Mouse (Mus musculus): ENCODE measurements around the gene Exosc8. TPM values are rescaled to one million over a fixed set of nuclear protein-coding genes. Genes with fewer than 3 reads are reported as not detected.

The Exosc8 gene
- total RNA-seq, 2 experiments from 2014 or later: 10.8 to 14.1 TPM

DNA sequence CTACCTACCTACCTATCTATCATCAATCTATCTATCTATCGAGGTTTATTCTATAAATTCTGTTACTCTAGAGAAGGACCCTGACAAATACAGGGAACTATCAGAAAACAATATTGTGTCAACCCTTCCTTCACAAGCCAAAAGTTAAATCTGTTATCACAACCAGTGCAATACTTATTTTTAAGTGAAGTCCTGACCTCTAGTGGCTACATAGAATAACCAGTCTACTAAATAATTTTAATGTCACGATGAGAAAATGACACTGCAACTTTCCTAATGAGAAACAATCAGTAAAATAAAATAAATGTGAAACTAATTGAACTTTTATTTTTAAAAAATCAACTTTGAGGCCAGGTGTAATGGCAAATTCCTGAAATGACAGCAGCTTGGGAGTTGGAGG, 46.1 kb downstream of the Exosc8 start:
- intact Hi-C loops (cut with DNase I): loop anchor here (2.0 to 10.0 kb wide), 2 partner anchors 336 to 954 kb away; no protein-coding TSS in a partner anchor
- Histone ChIP-seq H3K4me3 (no peak overlapping the region), H3K27ac (no peak overlapping the region)
- TF ChIP-seq CTCF (IDR thresholded peaks at IDR 0.05): peak; percentile 61
- DNase-seq: no peak

DNA sequence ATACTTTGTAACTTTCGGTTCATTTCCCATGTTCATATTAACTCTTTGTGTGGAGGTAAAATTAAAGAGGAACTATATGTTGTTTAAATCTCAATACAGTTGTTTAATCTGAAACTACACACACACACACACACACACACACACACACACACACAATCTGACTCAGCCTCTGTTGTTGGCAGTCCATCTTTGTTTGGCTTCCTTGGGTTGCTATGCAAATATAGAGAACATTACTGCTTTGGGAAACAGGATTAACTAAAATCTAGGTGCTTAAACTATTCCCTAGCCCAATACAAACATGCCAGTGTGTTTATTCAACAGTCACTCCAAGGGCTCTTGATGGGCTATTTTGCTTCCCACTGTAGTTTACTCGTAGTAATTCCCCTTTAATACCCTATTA, 47.9 kb downstream of the Exosc8 start:
- H3K27ac ChIP-seq: no peak overlapping the region
- TF ChIP-seq CTCF (IDR thresholded peaks at IDR 0.05): no peak
- intact Hi-C loops (cut with DNase I): loop anchor here (10.0 kb wide), 1 partner anchor 952 kb away; no protein-coding TSS in a partner anchor
- no peak for DNase-seq
- H3K4me3 ChIP-seq: no peak overlapping the region

DNA sequence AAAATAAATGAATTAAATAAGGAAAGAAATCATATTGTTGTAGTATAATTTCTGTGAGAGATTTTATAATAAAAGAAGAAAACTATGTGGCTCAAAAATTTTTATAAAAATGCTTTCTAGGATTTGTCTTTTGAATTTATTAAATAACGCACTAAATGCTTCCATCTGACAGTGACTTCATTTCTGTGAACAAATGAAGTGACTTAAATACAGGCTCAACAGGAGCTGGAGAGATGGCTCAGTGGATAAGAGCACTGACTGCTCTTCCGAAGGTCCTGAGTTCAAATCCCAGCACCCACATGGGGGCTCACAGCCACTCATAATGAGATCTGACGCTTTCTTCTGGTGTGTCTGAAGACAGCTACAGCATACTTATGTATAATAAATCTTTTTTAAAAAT, 50.0 kb downstream of the Exosc8 start:
- no peak for TF ChIP-seq CTCF (IDR thresholded peaks at IDR 0.05)
- Histone ChIP-seq H3K27ac (no peak overlapping the region), H3K4me3 (no peak overlapping the region)
- DNase-seq: no peak
- intact Hi-C loops (cut with DNase I): loop anchor here (10.0 kb wide), 1 partner anchor 950 kb away; no protein-coding TSS in a partner anchor

DNA sequence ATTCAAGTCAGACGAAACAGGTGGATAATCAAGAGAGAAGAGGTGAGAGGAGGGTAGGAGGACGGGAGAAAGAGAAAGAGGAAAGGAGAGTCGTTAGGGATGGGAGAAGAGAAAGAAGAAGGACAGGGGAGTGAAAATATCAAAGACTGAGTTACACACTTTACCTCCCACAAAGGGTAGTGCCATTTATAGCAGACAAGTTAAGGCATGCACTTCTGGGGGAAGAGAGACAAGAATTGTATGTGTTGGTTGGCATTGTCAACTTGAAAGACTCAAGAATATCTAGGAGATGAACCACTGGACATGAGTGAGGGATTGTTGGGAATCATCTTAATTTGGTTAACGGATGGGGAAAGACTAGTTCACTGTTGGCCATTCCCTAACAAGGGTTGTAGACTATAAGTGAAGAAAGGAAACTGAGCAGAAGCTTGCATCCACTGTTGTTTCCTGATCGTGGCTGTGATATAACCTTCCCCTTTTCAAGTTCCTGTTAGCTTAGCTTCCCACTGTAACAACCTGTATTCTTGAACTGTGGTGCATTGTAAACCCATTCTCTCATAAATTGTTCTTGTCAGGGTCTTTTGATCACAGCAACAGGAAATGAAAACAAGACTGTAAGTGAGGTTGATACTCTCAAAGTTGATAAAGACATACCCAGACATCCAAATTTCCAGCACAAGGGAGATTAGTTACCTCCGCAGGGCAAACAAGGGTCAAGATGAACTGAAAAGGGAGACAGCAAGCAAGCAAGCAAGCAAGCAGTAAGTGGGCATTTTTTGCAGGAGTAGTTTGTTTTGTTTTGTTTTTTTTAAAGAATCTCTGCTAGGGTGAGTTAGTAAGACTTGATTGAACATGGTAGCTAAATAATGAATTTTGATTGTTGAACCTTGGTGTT, 53.6 kb downstream of the Exosc8 start:
- TF ChIP-seq CTCF (IDR thresholded peaks at IDR 0.05): no peak
- no peak for DNase-seq
- H3K4me3 ChIP-seq: no peak overlapping the region
- no peak overlapping the region for H3K27ac ChIP-seq
- intact Hi-C loops (cut with DNase I): loop anchor here (10.0 kb wide), 1 partner anchor 947 kb away; no protein-coding TSS in a partner anchor

Other genes with a start within 250 kb of the Exosc8 start
- gene Supt20, start 42.6 kb downstream of the Exosc8 start, total RNA-seq (2021): 10 to 100 TPM in 1 of 2 experiments, 1 to 10 TPM in 1; 9.5 to 13.3 TPM
- gene Gm21958, start 21.0 kb downstream of the Exosc8 start, total RNA-seq (2021): not detected
- 1 to 10 TPM; 7.4 TPM for gene Alg5, start 146 bp upstream of the Exosc8 start, total RNA-seq (2021)
- under 1 TPM; 0.20 to 0.26 TPM for gene Smad9, start 20.2 kb upstream of the Exosc8 start, total RNA-seq (2021)
- 10 to 100 TPM; 26.4 to 30.7 TPM for gene Rfxap, start 72.4 kb upstream of the Exosc8 start, total RNA-seq (2021)
- not detected for gene Sertm1, start 180.5 kb upstream of the Exosc8 start, total RNA-seq (2021)

Data from gastrocnemius, adult 2 months (tissue).